Mouse (Mus musculus): ENCODE measurements around the gene Stx8.

DNA sequence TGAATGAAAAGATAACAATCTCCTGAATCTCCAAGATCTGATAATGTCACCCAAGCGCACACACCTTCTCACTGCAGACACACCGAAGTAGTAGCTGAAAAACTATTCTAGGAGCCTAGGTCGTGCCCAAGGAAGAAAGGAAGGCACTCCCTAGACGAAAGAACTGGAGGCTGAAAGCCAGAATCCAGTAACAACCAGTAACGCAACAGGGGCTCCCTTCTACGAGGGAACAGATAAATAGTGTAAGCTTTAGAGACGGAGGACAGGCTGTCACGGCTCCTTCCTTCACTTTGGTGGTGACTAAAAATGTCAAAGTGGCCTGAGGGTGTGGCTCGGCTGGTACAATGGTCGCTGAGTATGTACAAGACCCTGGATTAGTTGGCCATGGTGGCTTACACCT lies 236.6 kb downstream of the Stx8 start:
- TF ChIP-seq CTCF (IDR thresholded peaks at IDR 0.05; ENCODE audit: low read depth, low read length) (no peak), POLR2A (IDR thresholded peaks at IDR 0.05; ENCODE audit: extremely low read depth, insufficient read depth, low read length) (no peak)
